Mouse (Mus musculus) olfactory bulb, adult 2 months (tissue): ENCODE measurements around the gene Klhl2.

Experiments used
- CTCF ChIP-seq: fragments of 200-500 bp; IDR thresholded peaks from 2 replicates; pipeline ENCODE4 v1.5.1; 2012; ENCODE audit warnings: low read depth, mild to moderate bottlenecking, low read length, moderate library complexity; ENCODE audit not compliant: insufficient read depth
- POLR2A ChIP-seq: fragments of 200-500 bp; IDR thresholded peaks from 2 replicates; pipeline ENCODE4 v1.6.1; 2012; ENCODE audit warnings: mild to moderate bottlenecking, low read depth, low read length, moderate library complexity; ENCODE audit not compliant: insufficient read depth

GRCm38 (mm10) chr8:64788715-64789114, 61.1 kb downstream of the Klhl2 start:
- TF ChIP-seq CTCF (no peak), POLR2A (no peak)
